Mouse (Mus musculus) MEL (cell line): ENCODE data around the gene Prpf8. TPM values are rescaled to one million over a fixed set of nuclear protein-coding genes. Genes with fewer than 3 reads are reported as not detected.

ENCODE experiments used
- DNase-seq: peaks from one replicate; pipeline ENCODE4 v3.0.0; 2011; ENCODE audit warnings: low read depth, low spot score
- H3K27ac ChIP-seq: 2 replicates; pipeline ENCODE4 v1.5.1; 2012; ENCODE audit warnings: low read depth, mild to moderate bottlenecking, control low read depth, low read length, moderate library complexity; ENCODE audit not compliant: control insufficient read depth
- H3K27me3 ChIP-seq, 2 experiments: fragments of 150-350 bp in 1 of 2; sonication (generic) in 1 of 2; 2 replicates each; pipeline ENCODE4 v1.6.1; 2012; ENCODE audit warnings: low read length in 2 of 2, mild to moderate bottlenecking in 2 of 2, improper control_type of control experiment in 1 of 2, moderate library complexity in 1 of 2; ENCODE audit not compliant: insufficient read depth in 2 of 2, control insufficient read depth in 1 of 2
- H3K36me3 ChIP-seq, 2 experiments: 2 replicates each; pipeline ENCODE4 v1.6.1; 2012 to 2014; ENCODE audit warnings: low read length in 2 of 2, improper control_type of control experiment in 1 of 2, inconsistent platforms in 1 of 2, mild to moderate bottlenecking in 1 of 2; ENCODE audit not compliant: insufficient read depth in 2 of 2, control insufficient read depth in 1 of 2
- H3K4me1 ChIP-seq, 2 experiments: fragments of 150-350 bp in 1 of 2; sonication (generic) in 1 of 2; 2 replicates each; pipeline ENCODE4 v1.6.1; 2012; ENCODE audit warnings: low read length in 2 of 2, improper control_type of control experiment in 1 of 2, mild to moderate bottlenecking in 1 of 2; ENCODE audit not compliant: insufficient read depth in 2 of 2, control insufficient read depth in 1 of 2
- H3K4me3 ChIP-seq, 2 experiments: fragments of 150-350 bp in 1 of 2; sonication (generic) in 1 of 2; 2 replicates each; pipeline ENCODE4 v1.5.1; 2012; ENCODE audit warnings: low read depth in 2 of 2, low read length in 2 of 2, mild to moderate bottlenecking in 2 of 2, moderate library complexity in 2 of 2, control low read depth in 1 of 2, improper control_type of control experiment in 1 of 2; ENCODE audit not compliant: control insufficient read depth in 1 of 2, insufficient read depth in 1 of 2
- H3K79me2 ChIP-seq: 2 replicates; pipeline ENCODE4 v1.6.1; 2012; ENCODE audit warnings: mild to moderate bottlenecking, low read length, moderate library complexity; ENCODE audit not compliant: control insufficient read depth, poor library complexity, insufficient read depth
- H3K9ac ChIP-seq: 2 replicates; pipeline ENCODE4 v1.6.1; 2012; ENCODE audit warnings: low read depth, mild to moderate bottlenecking, control low read depth, low read length, moderate library complexity; ENCODE audit not compliant: control insufficient read depth, poor library complexity, severe bottlenecking
- H3K9me3 ChIP-seq: fragments of 150-350 bp; sonication (generic); replicated peaks from 2 replicates; pipeline ENCODE4 v1.6.1; 2012; ENCODE audit warnings: mild to moderate bottlenecking, low read length, improper control_type of control experiment, moderate library complexity; ENCODE audit not compliant: insufficient read depth
- BHLHE40 ChIP-seq: IDR thresholded peaks from 2 replicates; pipeline ENCODE4 v1.6.1; 2012; ENCODE audit warnings: low read depth, mild to moderate bottlenecking, inconsistent platforms, low read length, improper control_type of control experiment, borderline replicate concordance
- CHD1 ChIP-seq: IDR thresholded peaks from 2 replicates; pipeline ENCODE4 v1.6.1; 2012; ENCODE audit warnings: low read depth, mild to moderate bottlenecking, inconsistent platforms, low read length, improper control_type of control experiment
- CHD2 ChIP-seq: IDR thresholded peaks from 2 replicates; pipeline ENCODE4 v1.6.1; 2011; ENCODE audit warnings: low read length, improper control_type of control experiment
- CTCF ChIP-seq, 3 experiments: IDR thresholded peaks in 2 of 3; conservative IDR thresholded peaks in 1 of 3; 2 replicates each; pipeline ENCODE4 v1.5.1; 2011 to 2012; ENCODE audit warnings: low read length in 3 of 3, low read depth in 2 of 3, mild to moderate bottlenecking in 2 of 3, improper control_type of control experiment in 1 of 3, inconsistent platforms in 1 of 3, mixed read lengths in 1 of 3, moderate library complexity in 1 of 3; ENCODE audit not compliant: control insufficient read depth in 1 of 3, insufficient read depth in 1 of 3, poor library complexity in 1 of 3, severe bottlenecking in 1 of 3
- E2F4 ChIP-seq: IDR thresholded peaks from 2 replicates; pipeline ENCODE4 v1.6.1; 2011; ENCODE audit warnings: low read depth, low read length, improper control_type of control experiment, borderline replicate concordance
- ELF1 ChIP-seq: IDR thresholded peaks from 2 replicates; pipeline ENCODE4 v1.6.1; 2014; ENCODE audit warnings: low read depth, mild to moderate bottlenecking, inconsistent platforms, low read length, improper control_type of control experiment, moderate library complexity
- EP300 ChIP-seq, 2 experiments: IDR thresholded peaks; 2 replicates each; pipeline ENCODE4 v1.6.1; 2011; ENCODE audit warnings: improper control_type of control experiment in 2 of 2, low read length in 2 of 2, low read depth in 1 of 2, mild to moderate bottlenecking in 1 of 2
- ETS1 ChIP-seq: IDR thresholded peaks from 2 replicates; pipeline ENCODE4 v1.6.1; 2012; ENCODE audit warnings: low read depth, mild to moderate bottlenecking, inconsistent platforms, low read length, improper control_type of control experiment, moderate library complexity
- GABPA ChIP-seq: IDR thresholded peaks from 2 replicates; pipeline ENCODE4 v1.6.1; 2012; ENCODE audit warnings: low read depth, mild to moderate bottlenecking, inconsistent platforms, low read length, improper control_type of control experiment, moderate library complexity
- GATA1 ChIP-seq: IDR thresholded peaks from 2 replicates; pipeline ENCODE4 v1.6.1; 2011; ENCODE audit warnings: low read depth, low read length, improper control_type of control experiment
- HCFC1 ChIP-seq: IDR thresholded peaks from 2 replicates; pipeline ENCODE4 v1.6.1; 2012; ENCODE audit warnings: low read depth, mild to moderate bottlenecking, inconsistent platforms, low read length, improper control_type of control experiment, moderate library complexity
- JUND ChIP-seq: IDR thresholded peaks from 2 replicates; pipeline ENCODE4 v1.6.1; 2011; ENCODE audit warnings: low read depth, mild to moderate bottlenecking, improper control_type of control experiment, low read length
- KAT2A ChIP-seq: conservative IDR thresholded peaks from 2 replicates; pipeline ENCODE4 v1.6.1; 2012; ENCODE audit warnings: low read depth, low read length, improper control_type of control experiment, inconsistent platforms
- MAFK ChIP-seq: IDR thresholded peaks from 2 replicates; pipeline ENCODE4 v1.6.1; 2011; ENCODE audit warnings: low read depth, mild to moderate bottlenecking, low read length, improper control_type of control experiment, borderline replicate concordance
- MAX ChIP-seq: IDR thresholded peaks from 2 replicates; pipeline ENCODE4 v1.6.1; 2011; ENCODE audit warnings: low read length, improper control_type of control experiment
- MAZ ChIP-seq: IDR thresholded peaks from 2 replicates; pipeline ENCODE4 v1.6.1; 2012; ENCODE audit warnings: low read depth, mild to moderate bottlenecking, inconsistent platforms, low read length, improper control_type of control experiment
- MEF2A ChIP-seq: IDR thresholded peaks from 2 replicates; pipeline ENCODE4 v1.6.1; 2014; ENCODE audit warnings: low read depth, mild to moderate bottlenecking, inconsistent platforms, low read length, improper control_type of control experiment; ENCODE audit not compliant: poor library complexity, insufficient replicate concordance, severe bottlenecking; ENCODE audit errors: extremely low read depth
- MXI1 ChIP-seq: IDR thresholded peaks from 2 replicates; pipeline ENCODE4 v1.6.1; 2011; ENCODE audit warnings: mild to moderate bottlenecking, low read depth, low read length, improper control_type of control experiment
- MYC ChIP-seq: IDR thresholded peaks from 2 replicates; pipeline ENCODE4 v1.6.1; 2011; ENCODE audit warnings: low read depth, mild to moderate bottlenecking, low read length, improper control_type of control experiment, moderate library complexity
- NELFE ChIP-seq: IDR thresholded peaks from 2 replicates; pipeline ENCODE4 v1.6.1; 2011; ENCODE audit warnings: low read depth, low read length, improper control_type of control experiment
- POLR2A ChIP-seq, 2 experiments: IDR thresholded peaks; 2 replicates each; pipeline ENCODE4 v1.6.1; 2011 to 2012; ENCODE audit warnings: low read length in 2 of 2, mild to moderate bottlenecking in 2 of 2, control low read depth in 1 of 2, improper control_type of control experiment in 1 of 2, low read depth in 1 of 2, moderate library complexity in 1 of 2; ENCODE audit not compliant: control insufficient read depth in 1 of 2, insufficient read depth in 1 of 2, poor library complexity in 1 of 2
- POLR2AphosphoS2 ChIP-seq: IDR thresholded peaks from 2 replicates; pipeline ENCODE4 v1.6.1; 2011; ENCODE audit warnings: low read length, improper control_type of control experiment
- POLR2AphosphoS5 ChIP-seq: IDR thresholded peaks from 2 replicates; pipeline ENCODE4 v1.6.1; 2012; ENCODE audit warnings: low read depth, borderline replicate concordance, mild to moderate bottlenecking, inconsistent platforms, low read length, moderate library complexity, mixed read lengths
- RAD21 ChIP-seq: IDR thresholded peaks from 2 replicates; pipeline ENCODE4 v1.6.1; 2011; ENCODE audit warnings: mild to moderate bottlenecking, low read depth, low read length, improper control_type of control experiment
- RCOR1 ChIP-seq: IDR thresholded peaks from 2 replicates; pipeline ENCODE4 v1.6.1; 2012; ENCODE audit warnings: low read depth, mild to moderate bottlenecking, inconsistent platforms, low read length, improper control_type of control experiment
- SIN3A ChIP-seq: IDR thresholded peaks from 2 replicates; pipeline ENCODE4 v1.6.1; 2012; ENCODE audit warnings: low read length, improper control_type of control experiment, inconsistent platforms
- SMC3 ChIP-seq: IDR thresholded peaks from 2 replicates; pipeline ENCODE4 v1.6.1; 2011; ENCODE audit warnings: low read depth, low read length, improper control_type of control experiment
- TAL1 ChIP-seq: IDR thresholded peaks from 2 replicates; pipeline ENCODE4 v1.6.1; 2012; ENCODE audit warnings: mild to moderate bottlenecking, inconsistent platforms, low read length, moderate library complexity, mixed read lengths
- TBP ChIP-seq: IDR thresholded peaks from 2 replicates; pipeline ENCODE4 v1.8.0; 2011; ENCODE audit warnings: low read depth, low read length, improper control_type of control experiment
- TCF12 ChIP-seq: IDR thresholded peaks from 2 replicates; pipeline ENCODE4 v1.6.1; 2014; ENCODE audit warnings: low read depth, mild to moderate bottlenecking, inconsistent platforms, low read length, improper control_type of control experiment, moderate library complexity
- UBTF ChIP-seq: IDR thresholded peaks from 2 replicates; pipeline ENCODE4 v1.6.1; 2012; ENCODE audit warnings: low read depth, mild to moderate bottlenecking, inconsistent platforms, low read length, improper control_type of control experiment, moderate library complexity, borderline replicate concordance; ENCODE audit not compliant: insufficient read depth
- USF1 ChIP-seq: IDR thresholded peaks from 2 replicates; pipeline ENCODE4 v1.6.1; 2014; ENCODE audit warnings: low read depth, mild to moderate bottlenecking, inconsistent platforms, low read length, improper control_type of control experiment, moderate library complexity
- USF2 ChIP-seq, 2 experiments: IDR thresholded peaks; 2 replicates each; pipeline ENCODE4 v1.6.1; 2011 to 2012; ENCODE audit warnings: improper control_type of control experiment in 2 of 2, low read length in 2 of 2, borderline replicate concordance in 1 of 2, inconsistent platforms in 1 of 2, low read depth in 1 of 2, mild to moderate bottlenecking in 1 of 2; ENCODE audit not compliant: insufficient read depth in 1 of 2
- ZC3H11A ChIP-seq: IDR thresholded peaks from 2 replicates; pipeline ENCODE4 v1.6.1; 2012; ENCODE audit warnings: low read depth, mild to moderate bottlenecking, inconsistent platforms, low read length, improper control_type of control experiment
- ZKSCAN1 ChIP-seq: IDR thresholded peaks from 2 replicates; pipeline ENCODE4 v1.6.1; 2012; ENCODE audit warnings: low read depth, mild to moderate bottlenecking, inconsistent platforms, low read length, improper control_type of control experiment, moderate library complexity
- ZMIZ1 ChIP-seq: IDR thresholded peaks from 2 replicates; pipeline ENCODE4 v1.6.1; 2012; ENCODE audit warnings: low read depth, mild to moderate bottlenecking, inconsistent platforms, low read length, improper control_type of control experiment, moderate library complexity
- polyA plus RNA-seq, 2 experiments: library from polyadenylated mRNA; stranded (reverse) in 1 of 2; unstranded in 1 of 2; fragments of >175 nt in 1 of 2; fragments of >200 nt in 1 of 2; gene quantifications; 2 replicates each; pipeline versions ENCODE4 v1.2.1 to v1.2.4; 2012; ENCODE audit warnings: low replicate concordance in 2 of 2, low read depth in 1 of 2; ENCODE audit not compliant: insufficient read length in 2 of 2, insufficient read depth in 1 of 2, missing spikeins in 1 of 2
- total RNA-seq: library from RNA; depleted of rRNA; stranded (reverse); fragments of 300-350 nt; gene quantifications from 2 replicates; pipeline ENCODE4 v1.2.3, GENCODE M21; 2012

Prpf8 gene
- total and polyA plus RNA-seq, 3 experiments, result 214 to 644 (median 276) TPM

DNA sequence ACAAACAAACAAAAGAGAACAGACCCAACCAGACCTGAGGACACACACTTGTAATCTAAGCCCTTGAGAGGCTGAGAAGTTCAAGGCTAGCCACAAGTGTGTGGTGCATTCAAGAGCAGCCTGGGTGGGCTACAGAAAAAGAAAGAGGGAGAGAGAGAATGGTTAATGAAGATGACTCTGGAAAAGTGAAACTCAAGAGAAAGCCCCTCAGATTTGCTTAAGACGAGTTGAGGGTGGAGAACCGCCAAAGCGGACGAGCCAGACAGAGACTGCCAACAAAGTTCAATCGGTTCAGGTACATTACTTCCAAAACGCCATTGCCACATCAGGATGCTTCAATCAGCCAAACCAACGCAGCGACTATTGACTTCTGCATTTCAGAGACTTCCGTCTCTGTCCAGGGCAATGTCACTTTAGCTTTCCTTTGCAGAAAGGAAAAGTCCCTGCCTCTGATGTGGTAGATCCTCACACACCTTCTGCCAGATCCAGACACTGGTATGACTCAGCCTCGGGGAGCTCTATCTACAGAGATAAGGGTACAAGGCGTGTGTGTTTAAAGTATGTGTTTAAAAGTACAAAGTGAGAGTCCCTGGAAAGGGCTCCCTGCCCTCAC is 14.0 kb upstream of the Prpf8 start:
- DNase-seq, result peak; percentile 90
- Histone ChIP-seq H3K4me1 (peaks cover 3 to 20% of the 10 kb centered on the region in 2 experiments), H3K27ac (peak overlapping the region; percentile 45)
- no peak for TF ChIP-seq POLR2AphosphoS2
- TF ChIP-seq MAZ, result no peak
- TF ChIP-seq RAD21, result no peak
- TF ChIP-seq USF2 (IDR thresholded peaks at IDR 0.05; ENCODE audit: borderline replicate concordance in 1 of 2, insufficient read depth in 1 of 2, low read depth in 1 of 2, low read length in 2 of 2), result no peak
- 0 out of 2 replicates have a peak, but pooled peaks have one; percentile 10 for TF ChIP-seq TAL1
- TF ChIP-seq POLR2AphosphoS5, result no peak
- no peak for TF ChIP-seq POLR2A (IDR thresholded peaks at IDR 0.05; ENCODE audit: control insufficient read depth in 1 of 2, insufficient read depth in 1 of 2, low read depth in 1 of 2, low read length in 2 of 2, poor library complexity in 1 of 2)
- peak; percentile 27; the same call in 1 of the 2 replicates for TF ChIP-seq RCOR1
- TF ChIP-seq USF1, result peak; percentile 6; the same call in 1 of the 2 replicates
- TF ChIP-seq TCF12, result no peak
- peak; percentile 87 for TF ChIP-seq JUND
- TF ChIP-seq EP300 (IDR thresholded peaks at IDR 0.05; ENCODE audit: low read depth in 1 of 2, low read length in 2 of 2), result peak; percentile 59 to 77
- no peak for TF ChIP-seq CTCF (IDR thresholded peaks at IDR 0.05 in 2 of 3, conservative IDR thresholded peaks at IDR 0.05 in 1 of 3; ENCODE audit: control insufficient read depth in 1 of 3, insufficient read depth in 1 of 3, low read depth in 2 of 3, low read length in 3 of 3, poor library complexity in 1 of 3, severe bottlenecking in 1 of 3)
- TF ChIP-seq ZC3H11A, result no peak
- no peak for TF ChIP-seq NELFE
- no peak for TF ChIP-seq CHD2
- no peak; the same call in 1 of the 2 replicates for TF ChIP-seq HCFC1
- no peak; the same call in 1 of the 2 replicates for TF ChIP-seq CHD1
- peak; percentile 64; the same call in 1 of the 2 replicates for TF ChIP-seq TBP
- no peak for TF ChIP-seq GABPA
- TF ChIP-seq ETS1, result peak; percentile 83
- TF ChIP-seq SIN3A, result peak; percentile 73
- no peak for TF ChIP-seq ZKSCAN1
- no peak for TF ChIP-seq MAFK
- no peak for TF ChIP-seq BHLHE40
- no peak for TF ChIP-seq KAT2A
- TF ChIP-seq GATA1, result peak; percentile 91
- TF ChIP-seq MAX, result no peak
- TF ChIP-seq ELF1, result 0 out of 2 replicates have a peak, but pooled peaks have one; percentile 36
- peak; percentile 72; the same call in 1 of the 2 replicates for TF ChIP-seq MYC
- no peak for TF ChIP-seq UBTF
- TF ChIP-seq E2F4, result no peak; the same call in 1 of the 2 replicates
- no peak for TF ChIP-seq MEF2A
- TF ChIP-seq MXI1, result peak; percentile 60; the same call in 1 of the 2 replicates
- 0 out of 2 replicates have a peak, but pooled peaks have one; percentile 6 for TF ChIP-seq SMC3
- no peak for TF ChIP-seq ZMIZ1

More for the DNA sequence above, 14.0 kb upstream of the Prpf8 start:
- H3K36me3 ChIP-seq, result peaks cover 0 to 16% of the 10 kb centered on the region in 2 experiments; a peak in 2 of 4 replicates
- H3K9ac ChIP-seq, result peak overlapping the region; percentile 57
- peak overlapping the region; percentile 8 to 33 for H3K4me3 ChIP-seq
- no peaks in the 10 kb centered on the region for H3K79me2 ChIP-seq
- no peaks in the 10 kb centered on the region for H3K9me3 ChIP-seq
- H3K27me3 ChIP-seq, result no peaks in the 10 kb centered on the region
